Mouse (Mus musculus): ENCODE measurements around the gene Cdk12. TPM values are rescaled to one million over a fixed set of nuclear protein-coding genes. Genes with fewer than 3 reads are reported as not detected.

Gene Cdk12
- polyA plus RNA-seq, 1 experiment from 2014 or later, result 13.9 TPM

GRCm38 (mm10) chr11:98290906-98291305, 88.0 kb downstream of the Cdk12 start:
- Histone ChIP-seq H3K4me2 (ENCODE audit: low read length) (no peak overlapping the region), H3K27ac (ENCODE audit: low read depth) (no peak overlapping the region), H3K36me3 (ENCODE audit: control insufficient read depth, insufficient read depth, low read length) (no peaks in the 10 kb centered on the region), H3K9me3 (ENCODE audit: control insufficient read depth, low read length) (no peaks in the 10 kb centered on the region), H3K4me1 (replicated peaks; ENCODE audit: control insufficient read depth, insufficient read depth, low read length) (peaks cover 6% of the 10 kb centered on the region; the same call in 1 of the 2 replicates), H3K9ac (ENCODE audit: low read length) (no peak overlapping the region), H3K4me3 (ENCODE audit: low read depth, low read length) (no peak overlapping the region), H3K27me3 (replicated peaks; ENCODE audit: control insufficient read depth, insufficient read depth, low read length) (0 out of 2 replicates have a peak, but pooled peaks cover 2% of the 10 kb centered on the region)
- 62% methylated on average over 2 of the region's 2 CpGs for WGBS
- DNase-seq (ENCODE audit: low spot score) (no peak), ATAC-seq (replicated peaks; ENCODE audit: low FRiP score, low TSS enrichment, low read depth) (no peak)

GRCm38 (mm10) chr11:98293070-98293469, 90.2 kb downstream of the Cdk12 start:
- DNase-seq (ENCODE audit: low spot score), result no peak
- H3K36me3 ChIP-seq (ENCODE audit: control insufficient read depth, insufficient read depth, low read length), result no peaks in the 10 kb centered on the region
- H3K9ac ChIP-seq (ENCODE audit: low read length), result no peak overlapping the region
- H3K4me1 ChIP-seq (replicated peaks; ENCODE audit: control insufficient read depth, insufficient read depth, low read length), result peaks cover 13% of the 10 kb centered on the region; the same call in 1 of the 2 replicates
- H3K27me3 ChIP-seq (replicated peaks; ENCODE audit: control insufficient read depth, insufficient read depth, low read length), result peaks cover 7% of the 10 kb centered on the region; the same call in 1 of the 2 replicates
- no peak overlapping the region for H3K4me2 ChIP-seq (ENCODE audit: low read length)
- H3K4me3 ChIP-seq (ENCODE audit: low read depth, low read length), result no peak overlapping the region
- H3K9me3 ChIP-seq (ENCODE audit: control insufficient read depth, low read length), result no peaks in the 10 kb centered on the region
- no peak for ATAC-seq (replicated peaks; ENCODE audit: low FRiP score, low TSS enrichment, low read depth)
- no peak overlapping the region for H3K27ac ChIP-seq (ENCODE audit: low read depth)
- WGBS, result 44% methylated on average over 2 of the region's 2 CpGs

GRCm38 (mm10) chr11:98294188-98295012, 91.5 kb downstream of the Cdk12 start:
- Histone ChIP-seq H3K27me3 (replicated peaks; ENCODE audit: control insufficient read depth, insufficient read depth, low read length) (peaks cover 11% of the 10 kb centered on the region), H3K4me2 (ENCODE audit: low read length) (peak overlapping the region; percentile 96), H3K4me1 (replicated peaks; ENCODE audit: control insufficient read depth, insufficient read depth, low read length) (peaks cover 15% of the 10 kb centered on the region; the same call in 1 of the 2 replicates), H3K9me3 (ENCODE audit: control insufficient read depth, low read length) (no peaks in the 10 kb centered on the region), H3K36me3 (ENCODE audit: control insufficient read depth, insufficient read depth, low read length) (no peaks in the 10 kb centered on the region), H3K9ac (ENCODE audit: low read length) (peak overlapping the region; percentile 66), H3K4me3 (ENCODE audit: low read depth, low read length) (peak overlapping the region; percentile 69), H3K27ac (ENCODE audit: low read depth) (no peak overlapping the region)
- WGBS, result 1% methylated on average over 58 of the region's 58 CpGs
- ATAC-seq (replicated peaks; ENCODE audit: low FRiP score, low TSS enrichment, low read depth) (peak; percentile 66), DNase-seq (ENCODE audit: low spot score) (peak; percentile 78)

- Histone ChIP-seq H3K36me3 (ENCODE audit: control insufficient read depth, insufficient read depth, low read length) (no peaks in the 10 kb centered on the region), H3K4me3 (ENCODE audit: low read depth, low read length) (peak overlapping the region; percentile 69), H3K27ac (ENCODE audit: low read depth) (no peak overlapping the region), H3K27me3 (replicated peaks; ENCODE audit: control insufficient read depth, insufficient read depth, low read length) (peaks cover 12% of the 10 kb centered on the region), H3K4me2 (ENCODE audit: low read length) (peak overlapping the region; percentile 96), H3K9me3 (ENCODE audit: control insufficient read depth, low read length) (no peaks in the 10 kb centered on the region), H3K9ac (ENCODE audit: low read length) (peak overlapping the region; percentile 66), H3K4me1 (replicated peaks; ENCODE audit: control insufficient read depth, insufficient read depth, low read length) (peaks cover 15% of the 10 kb centered on the region; the same call in 1 of the 2 replicates)
- DNase-seq (ENCODE audit: low spot score) (no peak), ATAC-seq (replicated peaks; ENCODE audit: low FRiP score, low TSS enrichment, low read depth) (0 out of 2 replicates have a peak, but pooled peaks have one; percentile 14)
- 13% methylated on average over 9 of the region's 9 CpGs for WGBS
These were observed 92.2 kb downstream of the Cdk12 start for GRCm38 (mm10) chr11:98295013-98295585.

GRCm38 (mm10) chr11:98296277-98296676, 93.4 kb downstream of the Cdk12 start:
- no peaks in the 10 kb centered on the region for H3K9me3 ChIP-seq (ENCODE audit: control insufficient read depth, low read length)
- H3K27me3 ChIP-seq (replicated peaks; ENCODE audit: control insufficient read depth, insufficient read depth, low read length), result peaks cover 12% of the 10 kb centered on the region
- H3K4me3 ChIP-seq (ENCODE audit: low read depth, low read length), result no peak overlapping the region
- H3K4me1 ChIP-seq (replicated peaks; ENCODE audit: control insufficient read depth, insufficient read depth, low read length), result peaks cover 15% of the 10 kb centered on the region; the same call in 1 of the 2 replicates
- DNase-seq (ENCODE audit: low spot score), result no peak
- no peak overlapping the region for H3K4me2 ChIP-seq (ENCODE audit: low read length)
- H3K9ac ChIP-seq (ENCODE audit: low read length), result no peak overlapping the region
- H3K36me3 ChIP-seq (ENCODE audit: control insufficient read depth, insufficient read depth, low read length), result no peaks in the 10 kb centered on the region
- H3K27ac ChIP-seq (ENCODE audit: low read depth), result no peak overlapping the region
- ATAC-seq (replicated peaks; ENCODE audit: low FRiP score, low TSS enrichment, low read depth), result no peak
- WGBS, result 12% methylated on average over 5 of the region's 5 CpGs

- Histone ChIP-seq H3K9ac (ENCODE audit: low read length) (no peak overlapping the region), H3K27ac (ENCODE audit: low read depth) (no peak overlapping the region), H3K4me1 (replicated peaks; ENCODE audit: control insufficient read depth, insufficient read depth, low read length) (peaks cover 15% of the 10 kb centered on the region; the same call in 1 of the 2 replicates), H3K36me3 (ENCODE audit: control insufficient read depth, insufficient read depth, low read length) (no peaks in the 10 kb centered on the region), H3K9me3 (ENCODE audit: control insufficient read depth, low read length) (no peaks in the 10 kb centered on the region), H3K4me2 (ENCODE audit: low read length) (no peak overlapping the region), H3K4me3 (ENCODE audit: low read depth, low read length) (no peak overlapping the region), H3K27me3 (replicated peaks; ENCODE audit: control insufficient read depth, insufficient read depth, low read length) (peaks cover 12% of the 10 kb centered on the region)
- DNase-seq (ENCODE audit: low spot score) (no peak), ATAC-seq (replicated peaks; ENCODE audit: low FRiP score, low TSS enrichment, low read depth) (no peak)
- 41% methylated on average over 2 of the region's 2 CpGs for WGBS
These were observed 94.1 kb downstream of the Cdk12 start for GRCm38 (mm10) chr11:98296916-98297315.

GRCm38 (mm10) chr11:98297778-98298177, 94.9 kb downstream of the Cdk12 start:
- peak overlapping the region; percentile 13; the same call in 1 of the 2 replicates for H3K9ac ChIP-seq (ENCODE audit: low read length)
- H3K36me3 ChIP-seq (ENCODE audit: control insufficient read depth, insufficient read depth, low read length), result no peaks in the 10 kb centered on the region
- ATAC-seq (replicated peaks; ENCODE audit: low FRiP score, low TSS enrichment, low read depth) (no peak), DNase-seq (ENCODE audit: low spot score) (no peak)
- H3K9me3 ChIP-seq (ENCODE audit: control insufficient read depth, low read length), result no peaks in the 10 kb centered on the region
- no peak overlapping the region for H3K4me3 ChIP-seq (ENCODE audit: low read depth, low read length)
- peaks cover 15% of the 10 kb centered on the region; the same call in 1 of the 2 replicates for H3K4me1 ChIP-seq (replicated peaks; ENCODE audit: control insufficient read depth, insufficient read depth, low read length)
- WGBS, result 23% methylated on average over 7 of the region's 7 CpGs
- no peak overlapping the region for H3K27ac ChIP-seq (ENCODE audit: low read depth)
- no peak overlapping the region for H3K4me2 ChIP-seq (ENCODE audit: low read length)
- peaks cover 12% of the 10 kb centered on the region for H3K27me3 ChIP-seq (replicated peaks; ENCODE audit: control insufficient read depth, insufficient read depth, low read length)

GRCm38 (mm10) chr11:98298484-98299205, 95.8 kb downstream of the Cdk12 start:
- H3K36me3 ChIP-seq (ENCODE audit: control insufficient read depth, insufficient read depth, low read length), result no peaks in the 10 kb centered on the region
- H3K9me3 ChIP-seq (ENCODE audit: control insufficient read depth, low read length), result no peaks in the 10 kb centered on the region
- no peak overlapping the region for H3K9ac ChIP-seq (ENCODE audit: low read length)
- H3K27ac ChIP-seq (ENCODE audit: low read depth), result no peak overlapping the region
- H3K4me2 ChIP-seq (ENCODE audit: low read length), result no peak overlapping the region
- H3K4me1 ChIP-seq (replicated peaks; ENCODE audit: control insufficient read depth, insufficient read depth, low read length), result peaks cover 15% of the 10 kb centered on the region; the same call in 1 of the 2 replicates
- H3K27me3 ChIP-seq (replicated peaks; ENCODE audit: control insufficient read depth, insufficient read depth, low read length), result peaks cover 12% of the 10 kb centered on the region
- DNase-seq (ENCODE audit: low spot score) (no peak), ATAC-seq (replicated peaks; ENCODE audit: low FRiP score, low TSS enrichment, low read depth) (no peak)
- no peak overlapping the region for H3K4me3 ChIP-seq (ENCODE audit: low read depth, low read length)
- 16% methylated on average over 10 of the region's 10 CpGs for WGBS

Measured in intestine, embryonic 14.5 days (tissue).